Mouse (Mus musculus) bone marrow macrophage, adult 2 months (primary cell): ENCODE measurements around the gene Ehbp1. TPM values are rescaled to one million over a fixed set of nuclear protein-coding genes. Genes with fewer than 3 reads are reported as not detected.

ENCODE experiments used
- H3K27ac ChIP-seq: 2 replicates; pipeline ENCODE4 v1.5.1; 2012; ENCODE audit warnings: low read depth, low read length; ENCODE audit not compliant: insufficient read depth
- H3K4me1 ChIP-seq: 2 replicates; pipeline ENCODE4 v1.6.1; 2012; ENCODE audit warnings: low read length; ENCODE audit not compliant: control insufficient read depth, insufficient read depth
- H3K4me3 ChIP-seq: 2 replicates; pipeline ENCODE4 v1.5.1; 2012; ENCODE audit warnings: mild to moderate bottlenecking, low read length, moderate library complexity; ENCODE audit not compliant: insufficient read depth
- CTCF ChIP-seq: IDR thresholded peaks from 2 replicates; pipeline ENCODE4 v1.5.1; 2012; ENCODE audit warnings: low read depth, mild to moderate bottlenecking, low read length, moderate library complexity
- POLR2A ChIP-seq: IDR thresholded peaks from 2 replicates; pipeline ENCODE4 v1.6.1; 2012; ENCODE audit warnings: mild to moderate bottlenecking, low read depth, low read length, borderline replicate concordance
- polyA plus RNA-seq: library from polyadenylated mRNA; stranded (reverse); fragments of >200 nt; gene quantifications from 2 replicates; pipeline ENCODE4 v1.2.4, GENCODE M21; 2012; ENCODE audit not compliant: missing spikeins, insufficient read depth, insufficient read length

The Ehbp1 gene
- polyA plus RNA-seq, result 5.3 and 5.5 TPM in 2 replicates

DNA sequence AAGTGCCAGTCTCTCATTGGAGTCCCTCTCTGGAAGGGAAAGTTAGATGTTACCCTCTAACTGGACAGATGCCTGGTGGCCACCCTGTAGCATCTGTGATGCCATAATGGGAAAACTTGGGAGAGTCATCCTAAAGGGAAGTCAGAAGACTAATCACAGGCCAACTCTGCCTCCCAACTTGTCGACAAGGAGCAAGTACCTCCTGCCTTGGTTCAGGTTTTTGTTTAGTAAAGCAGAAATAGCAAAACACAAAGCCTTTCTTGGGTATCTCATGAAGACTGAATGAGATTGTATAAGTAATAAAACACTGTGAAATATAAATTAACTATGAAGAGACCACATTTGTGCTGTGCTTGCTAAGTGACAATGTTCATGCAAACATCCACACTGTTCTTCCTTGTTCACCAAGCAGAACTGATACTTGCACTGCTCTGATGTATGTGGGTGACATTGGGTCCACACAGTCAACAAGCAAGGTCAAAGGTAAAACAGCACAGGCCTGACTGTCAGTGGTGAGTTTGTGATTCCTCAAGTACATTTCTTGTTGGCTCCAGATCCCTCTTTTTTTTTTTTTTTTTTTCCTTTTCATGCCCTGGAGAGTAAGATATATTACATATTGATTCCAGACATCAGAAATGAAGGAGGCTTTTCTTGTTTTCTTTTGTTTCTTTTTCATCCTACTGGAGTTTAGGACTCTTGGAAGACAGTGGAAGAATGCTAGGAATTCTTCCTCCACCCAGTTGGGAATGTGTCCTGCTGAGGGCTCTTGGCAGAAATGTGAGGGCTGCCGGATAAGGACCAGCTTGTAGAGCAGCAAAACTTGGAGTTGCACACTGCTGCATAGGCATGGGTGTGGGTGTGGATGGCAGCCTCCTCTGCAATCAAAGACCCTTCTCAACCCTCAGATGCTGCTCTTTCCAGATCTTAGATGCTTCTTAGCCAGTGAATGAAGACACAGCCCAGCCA, at the start of gene Ehbp1:
TSS of gene Ehbp1 (minus strand) at position 51 of the 966 bp plus-strand sequence.
- TF ChIP-seq CTCF (no peak), POLR2A (no peak)
- no peak within 1 kb of the TSS for H3K4me3 ChIP-seq
- no peaks in the 10 kb centered on the region for H3K4me1 ChIP-seq
- no peak within 1 kb of the TSS for H3K27ac ChIP-seq

DNA sequence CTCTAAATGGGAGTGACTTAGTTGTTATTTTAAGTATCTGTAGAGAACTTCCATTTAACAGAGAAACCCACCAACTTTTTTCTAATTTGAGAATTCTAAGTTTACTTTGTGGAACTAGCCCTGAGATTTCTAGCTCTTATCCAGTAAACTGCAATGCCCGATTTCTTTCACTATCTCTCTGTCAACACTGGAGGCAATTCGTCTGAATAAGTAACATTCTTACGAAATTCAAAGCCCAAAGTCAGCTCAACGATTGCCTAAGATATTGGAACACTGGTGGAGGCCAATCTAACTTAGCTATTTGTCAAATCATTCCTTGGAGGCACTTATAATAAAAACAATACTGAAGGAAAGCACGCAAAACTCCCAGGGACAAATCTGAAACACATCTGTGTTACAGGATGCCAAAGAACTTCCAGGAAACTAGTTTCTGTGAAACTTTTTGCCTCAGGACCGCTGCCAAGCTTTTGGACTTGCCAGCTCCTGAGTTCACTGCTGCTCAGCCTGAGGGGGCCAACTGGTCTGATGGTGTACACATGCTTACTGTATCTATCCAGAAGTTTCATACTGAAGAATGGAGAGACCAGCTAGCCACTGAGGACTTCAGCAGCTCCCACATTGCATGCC, 45.5 kb upstream of the Ehbp1 start:
- H3K27ac ChIP-seq, result no peak overlapping the region
- no peak for TF ChIP-seq CTCF
- TF ChIP-seq POLR2A, result no peak
- peaks cover 3% of the 10 kb centered on the region; the same call in 1 of the 2 replicates for H3K4me1 ChIP-seq
- no peak overlapping the region for H3K4me3 ChIP-seq

DNA sequence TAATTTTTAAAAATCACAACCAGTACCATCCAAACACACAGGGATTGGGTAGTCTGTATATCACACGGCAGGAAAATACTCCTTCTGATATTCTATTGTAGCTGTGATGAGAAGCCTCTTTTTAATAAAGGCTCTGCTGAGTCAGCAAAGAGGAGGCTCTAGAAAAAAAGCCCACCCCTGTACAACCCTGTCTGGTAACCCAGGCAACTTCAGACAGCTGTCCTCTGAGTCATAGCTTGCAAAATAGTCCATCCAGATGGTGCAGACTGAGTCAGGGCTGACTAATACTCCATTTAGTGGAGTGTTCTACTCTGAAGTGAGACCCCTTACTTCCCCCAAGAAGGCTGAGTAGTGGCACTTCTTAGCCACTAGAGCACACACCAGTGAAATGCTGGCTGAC, 41.4 kb upstream of the Ehbp1 start:
- TF ChIP-seq POLR2A (no peak), CTCF (no peak)
- H3K4me1 ChIP-seq, result peaks cover 3% of the 10 kb centered on the region; the same call in 1 of the 2 replicates
- H3K4me3 ChIP-seq, result no peak overlapping the region
- no peak overlapping the region for H3K27ac ChIP-seq

DNA sequence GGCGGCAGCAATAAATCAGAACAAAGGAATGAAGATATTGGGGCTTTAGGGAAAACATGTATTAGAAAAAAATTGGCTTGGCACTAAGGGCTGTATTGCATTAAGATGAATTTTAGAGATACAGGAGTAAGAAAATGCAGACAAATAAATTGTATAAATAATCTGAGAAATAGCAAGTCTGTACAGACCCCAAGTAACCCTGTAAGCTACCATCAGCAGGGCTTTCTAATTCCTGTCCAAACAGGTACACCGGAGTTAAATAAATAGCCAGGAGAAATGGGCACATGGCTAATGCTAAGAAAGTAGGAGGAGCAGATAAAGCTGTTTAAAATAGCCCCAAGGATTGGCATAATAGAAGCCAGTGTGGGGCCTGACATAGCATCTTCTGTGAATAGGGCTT, 32.7 kb upstream of the Ehbp1 start:
- Histone ChIP-seq H3K4me1 (peaks cover 5% of the 10 kb centered on the region), H3K4me3 (no peak overlapping the region), H3K27ac (no peak overlapping the region)
- TF ChIP-seq CTCF, result no peak
- no peak for TF ChIP-seq POLR2A

DNA sequence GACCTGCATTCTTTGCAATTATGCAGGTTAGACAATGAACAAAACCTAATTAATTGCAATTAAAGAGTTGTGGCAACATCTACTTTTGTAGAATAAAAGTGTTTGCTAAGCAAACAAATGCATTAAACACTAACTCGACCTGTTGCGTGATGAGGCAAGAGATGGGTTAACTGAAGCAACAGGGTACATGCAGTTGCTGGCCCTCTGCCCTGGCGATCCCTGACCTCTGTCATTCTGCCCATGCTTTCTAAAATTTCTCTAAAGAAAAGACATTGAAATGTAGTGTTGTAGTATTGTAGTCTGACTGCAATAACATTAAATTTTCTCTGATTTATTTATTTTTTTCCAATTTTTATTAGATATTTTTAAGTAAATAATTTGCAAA, 31.2 kb upstream of the Ehbp1 start:
- Histone ChIP-seq H3K4me1 (peaks cover 18% of the 10 kb centered on the region), H3K27ac (no peak overlapping the region), H3K4me3 (no peak overlapping the region)
- TF ChIP-seq CTCF (no peak), POLR2A (no peak)

DNA sequence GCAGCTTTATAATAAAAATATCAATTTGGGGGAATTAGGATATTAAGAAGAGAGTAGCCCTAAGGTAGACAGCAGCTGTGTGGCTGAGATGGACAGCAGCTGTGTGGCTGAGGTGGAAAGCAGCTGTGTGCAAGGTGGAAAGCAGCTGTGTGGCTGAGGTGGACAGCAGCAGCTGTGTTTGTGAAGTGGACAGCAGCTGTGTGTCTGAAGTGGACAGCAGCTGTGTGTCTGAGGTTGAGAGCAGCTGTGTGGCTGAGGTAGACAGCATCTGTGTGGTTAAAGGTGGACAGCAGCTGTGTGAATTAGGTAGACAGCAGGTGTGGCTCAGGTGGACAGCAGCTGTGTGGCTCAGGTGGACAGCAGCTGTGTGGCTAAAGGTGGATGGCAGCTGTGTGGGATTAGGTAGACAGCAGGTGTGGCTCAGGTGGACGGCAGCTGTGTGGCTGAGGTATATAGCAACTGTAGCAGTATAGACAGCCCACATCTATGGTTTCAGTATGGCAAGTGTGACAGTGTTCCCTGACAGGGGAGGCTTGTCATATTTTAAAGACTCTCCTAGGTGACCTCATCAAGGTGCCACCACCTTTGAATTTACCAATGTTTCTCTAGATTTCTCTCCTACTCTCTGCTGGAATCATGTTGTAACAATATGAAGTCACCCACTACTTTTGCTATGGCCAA, 30.7 kb upstream of the Ehbp1 start:
- Histone ChIP-seq H3K4me1 (peaks cover 18% of the 10 kb centered on the region), H3K27ac (no peak overlapping the region), H3K4me3 (no peak overlapping the region)
- TF ChIP-seq POLR2A (no peak), CTCF (no peak)

DNA sequence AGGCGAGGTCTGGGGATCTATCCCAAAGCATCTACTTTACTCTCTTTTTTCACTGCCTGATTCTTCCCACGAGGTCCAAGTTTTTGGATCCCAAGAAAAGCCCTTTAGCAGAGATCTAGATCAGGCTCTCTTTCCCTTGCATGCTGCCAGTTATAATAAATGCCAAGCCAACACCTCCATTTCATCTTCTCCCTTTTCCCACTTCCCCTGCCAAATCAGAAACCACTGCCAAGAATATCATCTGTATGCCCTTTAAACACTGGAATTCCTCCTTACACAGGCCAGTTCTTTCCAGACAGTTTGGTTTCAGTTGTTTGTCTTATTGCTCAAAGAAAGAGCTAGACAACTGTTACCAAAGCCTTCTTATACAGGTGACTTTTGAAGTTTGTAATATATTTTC, 27.7 kb upstream of the Ehbp1 start:
- H3K27ac ChIP-seq, result peak overlapping the region; percentile 82
- peaks cover 18% of the 10 kb centered on the region for H3K4me1 ChIP-seq
- no peak for TF ChIP-seq CTCF
- TF ChIP-seq POLR2A, result no peak
- H3K4me3 ChIP-seq, result no peak overlapping the region

DNA sequence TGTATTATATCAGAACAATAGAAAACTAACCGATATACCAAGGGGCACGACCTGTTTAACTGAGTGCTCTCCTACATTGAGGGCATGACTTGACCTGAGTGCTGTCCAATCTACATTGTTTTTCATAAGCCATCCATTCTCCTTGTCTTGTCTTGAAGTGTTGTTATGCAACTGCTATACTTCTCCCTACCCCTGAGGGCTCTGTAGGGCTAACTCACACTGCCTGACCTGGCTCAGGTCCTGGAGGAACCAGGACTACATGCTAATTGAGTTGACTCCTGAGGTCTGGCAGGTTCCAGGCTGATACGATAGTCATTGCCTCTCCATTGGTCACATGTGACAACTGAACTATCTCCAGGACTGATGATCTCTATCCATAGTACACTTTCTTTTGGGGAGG, 26.5 kb upstream of the Ehbp1 start:
- Histone ChIP-seq H3K27ac (no peak overlapping the region), H3K4me3 (no peak overlapping the region), H3K4me1 (peaks cover 18% of the 10 kb centered on the region)
- TF ChIP-seq CTCF, result no peak

DNA sequence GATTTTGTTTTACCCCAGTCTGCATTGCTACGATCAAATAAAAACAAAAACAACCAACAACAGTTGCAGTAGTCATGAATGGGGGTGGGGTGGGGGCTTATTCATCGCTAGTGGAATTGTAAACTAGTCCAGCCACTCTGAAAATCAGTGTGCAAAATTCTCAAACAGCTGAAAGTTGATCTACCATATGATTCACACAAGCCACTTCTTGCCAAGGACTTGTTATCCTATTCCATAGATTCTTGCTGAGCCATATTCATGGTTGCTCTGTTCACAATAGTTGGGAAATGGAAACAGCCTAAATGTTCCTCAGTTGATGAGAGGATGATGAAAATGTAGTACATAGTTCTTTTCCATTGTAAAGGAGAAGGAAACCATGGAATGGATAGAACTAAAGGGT, 24.4 kb upstream of the Ehbp1 start:
- TF ChIP-seq POLR2A, result no peak
- TF ChIP-seq CTCF, result no peak

More for the DNA sequence above, 24.4 kb upstream of the Ehbp1 start:
- H3K4me3 ChIP-seq, result no peak overlapping the region
- no peak overlapping the region for H3K27ac ChIP-seq
- peaks cover 18% of the 10 kb centered on the region for H3K4me1 ChIP-seq
